Mouse (Mus musculus) CD4-positive, CD25-positive, alpha-beta regulatory T cell, adult 2 months (primary cell): Measurements from ENCODE around the gene 9930104L06Rik.
"Not testable (repeated sequence)": the region's sequence is repeated elsewhere in the genome, so short reads cannot be mapped to it uniquely, and the experiment has no call there.

Experiments
- DNase-seq: peaks from one replicate; pipeline ENCODE4 v3.0.0-alpha.2; 2012; ENCODE audit warnings: low read depth, low spot score

Gene 9930104L06Rik

GRCm38 (mm10) chr4:124936613-124937471 lies at the start of gene 9930104L06Rik:
9930104L06Rik (plus strand) TSS chr4:124937048.
- DNase-seq = peak; percentile 97

- no peak for DNase-seq
Measured at GRCm38 (mm10) chr4:124888702-124889101, 48.1 kb upstream of the 9930104L06Rik start.

DNA sequence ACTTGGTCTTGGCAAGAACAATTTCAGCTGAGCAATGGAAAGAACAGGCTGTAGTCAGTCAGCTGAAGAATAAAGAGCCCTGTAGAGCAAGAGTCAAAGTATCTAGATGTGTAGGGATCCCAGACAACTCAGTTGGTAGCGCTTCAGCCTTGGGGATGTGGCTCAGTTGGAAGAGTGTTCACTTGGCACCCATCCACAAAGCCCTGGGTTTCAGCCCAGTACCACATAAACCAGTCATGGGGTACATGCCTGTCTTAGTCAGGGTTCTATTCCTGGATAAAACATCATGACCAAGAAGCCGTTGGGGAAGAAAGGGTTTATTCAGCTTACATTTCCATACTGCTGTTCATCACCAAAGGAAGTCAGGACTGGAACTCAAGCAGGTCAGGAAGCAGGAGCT lies 46.9 kb upstream of the 9930104L06Rik start:
- no peak for DNase-seq

GRCm38 (mm10) chr4:124890831-124891230 lies 46.0 kb upstream of the 9930104L06Rik start:
- no peak for DNase-seq

- DNase-seq = no peak
Measured at GRCm38 (mm10) chr4:124893769-124894168, 43.1 kb upstream of the 9930104L06Rik start.

- DNase-seq = no peak
Measured at GRCm38 (mm10) chr4:124894508-124895428, 42.1 kb upstream of the 9930104L06Rik start.

GRCm38 (mm10) chr4:124898428-124898827 lies 38.4 kb upstream of the 9930104L06Rik start:
- no peak for DNase-seq

- DNase-seq = no peak
Measured at GRCm38 (mm10) chr4:124899906-124900305, 36.9 kb upstream of the 9930104L06Rik start.

- DNase-seq = peak; percentile 48
Measured at GRCm38 (mm10) chr4:124905417-124905816, 31.4 kb upstream of the 9930104L06Rik start.

GRCm38 (mm10) chr4:124905971-124906822 lies 30.7 kb upstream of the 9930104L06Rik start:
- no peak for DNase-seq

DNA sequence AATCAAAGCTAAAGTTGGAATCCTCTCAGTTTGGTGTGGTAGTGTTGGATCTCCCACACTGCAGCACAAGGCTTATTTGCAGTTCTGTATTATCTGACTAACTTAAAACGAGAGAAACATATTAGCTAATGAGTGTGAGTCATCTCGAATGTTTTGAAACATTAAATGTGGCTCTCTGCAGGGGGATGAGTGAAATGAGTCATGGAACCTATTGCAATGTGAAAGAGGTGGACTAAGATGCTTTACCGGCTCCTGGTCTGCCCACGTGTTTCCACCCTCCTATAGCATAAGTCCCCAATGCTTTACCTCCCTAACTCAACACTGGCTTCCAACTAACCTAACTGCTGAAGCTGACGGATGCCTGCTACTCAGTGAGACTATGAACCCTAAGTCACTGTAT lies 8.7 kb upstream of the 9930104L06Rik start:
- peak; percentile 49 for DNase-seq

DNA sequence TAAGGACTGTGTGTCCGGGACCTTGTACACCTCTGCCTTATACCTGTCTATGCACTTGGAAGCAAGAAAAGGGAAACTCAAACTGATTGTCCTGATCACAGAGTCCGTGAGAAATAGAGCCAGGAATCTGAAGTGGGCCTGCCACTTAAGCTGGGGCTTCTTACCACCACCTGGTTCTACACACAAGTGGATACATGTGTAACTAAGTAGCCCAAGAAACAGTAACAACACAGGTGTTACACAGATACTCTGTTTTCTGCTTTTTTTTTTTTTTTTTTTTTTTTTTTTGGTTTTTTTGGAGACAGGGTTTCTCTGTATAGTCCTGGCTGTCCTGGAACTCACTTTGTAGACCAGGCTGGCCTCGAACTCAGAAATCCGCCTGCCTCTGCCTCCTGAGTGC lies 2.4 kb downstream of the 9930104L06Rik start, which contains the start of gene Cdca8:
Gene Cdca8 (minus strand): TSS at position 101 of the 400 bp plus-strand sequence.
- not testable (repeated sequence) for DNase-seq

DNA sequence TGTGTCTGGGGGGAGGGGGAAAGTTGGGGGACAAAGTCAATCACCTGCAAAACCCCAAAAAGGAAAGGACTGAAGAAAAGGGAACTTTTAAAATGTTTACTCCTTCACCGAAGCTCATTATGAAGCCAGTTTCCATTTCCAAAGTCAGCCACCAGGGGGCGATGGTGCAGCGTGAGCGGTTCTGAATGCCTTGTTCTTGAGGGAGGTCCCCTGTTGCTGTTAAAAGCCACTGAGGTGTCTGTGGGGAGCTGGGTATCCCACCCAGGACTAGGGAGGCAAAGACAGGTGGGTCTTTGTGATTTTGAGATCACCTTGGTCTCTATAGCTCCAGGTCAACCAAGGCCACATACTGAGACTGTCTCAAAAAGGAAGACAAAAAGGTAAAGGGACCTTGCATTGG lies 6.2 kb downstream of the 9930104L06Rik start:
- DNase-seq = peak; percentile 85

GRCm38 (mm10) chr4:124943781-124944180 lies 6.9 kb downstream of the 9930104L06Rik start:
- no peak for DNase-seq

DNA sequence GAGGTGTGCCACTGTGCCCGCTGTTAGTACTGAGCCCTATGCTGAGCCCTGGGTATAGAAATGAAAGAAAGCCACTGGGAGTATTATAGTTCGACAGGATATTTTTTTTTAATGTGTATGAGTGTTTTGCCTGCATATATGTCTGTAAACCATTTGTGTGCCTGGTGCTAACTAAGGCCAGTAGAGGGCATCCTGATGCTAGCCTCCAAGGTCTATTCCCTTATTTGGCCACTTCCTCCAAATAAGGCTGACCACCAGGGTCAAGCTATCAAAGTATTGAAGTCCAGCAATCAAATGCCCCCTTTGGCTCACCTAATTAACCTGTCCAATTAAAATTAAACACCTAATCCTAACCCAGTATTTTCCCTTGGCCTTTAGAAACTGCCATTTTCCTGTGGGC lies 8.1 kb downstream of the 9930104L06Rik start:
- DNase-seq = no peak

DNA sequence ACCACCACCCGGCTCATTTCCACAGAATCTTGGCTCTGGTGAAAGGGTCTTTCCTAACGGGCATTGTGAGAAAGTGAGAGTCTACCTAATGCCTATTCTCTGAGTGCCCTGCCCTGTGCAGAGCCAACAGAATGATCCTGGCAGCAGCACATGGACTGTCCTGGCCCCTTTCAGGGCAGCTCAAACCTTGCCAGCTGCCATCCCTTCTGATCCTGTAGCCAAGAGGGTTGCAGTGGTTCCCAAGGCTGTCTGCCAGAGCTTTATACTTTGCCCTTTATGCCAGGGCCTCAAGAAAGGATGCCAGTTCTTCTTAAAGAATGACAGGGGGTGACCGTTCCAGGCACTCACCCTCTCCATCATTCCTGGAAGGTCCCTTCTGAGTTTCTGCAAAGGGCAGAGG lies 12.6 kb downstream of the 9930104L06Rik start:
- DNase-seq = no peak

GRCm38 (mm10) chr4:124950181-124951035 lies 13.6 kb downstream of the 9930104L06Rik start:
- no peak for DNase-seq

DNA sequence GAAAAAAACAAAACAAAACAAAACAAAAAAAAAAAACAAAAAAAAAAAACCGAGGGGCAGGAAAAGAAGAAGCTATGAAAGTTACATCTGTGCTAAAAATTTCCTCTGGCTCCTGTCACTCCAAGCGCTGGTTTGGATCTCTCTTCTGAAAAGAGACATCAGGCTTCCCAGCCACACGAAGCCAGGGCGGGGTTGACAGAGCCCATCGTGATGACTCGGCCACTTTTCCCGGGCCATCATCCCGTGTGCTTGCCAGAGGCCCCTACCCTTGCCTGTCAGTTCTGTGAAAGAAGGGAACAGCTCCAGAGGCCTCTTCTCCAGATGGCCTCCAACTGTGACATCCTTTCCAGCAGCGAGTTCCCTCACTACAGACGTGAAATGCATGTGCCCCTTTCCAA lies 14.2 kb downstream of the 9930104L06Rik start:
- no peak for DNase-seq

DNA sequence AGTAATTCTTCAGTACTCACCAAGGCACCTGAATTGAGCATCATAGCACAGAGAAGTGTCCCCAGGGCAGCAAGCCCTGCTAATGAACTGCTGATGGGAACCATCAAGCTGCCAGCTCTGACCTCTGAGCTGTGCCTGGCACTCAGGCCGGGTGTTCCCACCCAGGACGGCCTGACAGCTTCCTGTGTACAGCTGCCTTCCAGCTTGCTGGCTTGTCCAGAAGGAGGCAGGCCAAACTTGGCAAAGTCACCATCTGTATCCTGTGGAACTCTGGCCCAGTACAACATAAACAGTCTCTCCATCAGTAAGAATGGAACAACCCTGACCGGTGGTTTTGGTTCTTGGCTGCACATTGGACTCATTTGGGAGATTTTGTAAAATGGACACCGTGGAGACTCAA lies 16.7 kb downstream of the 9930104L06Rik start:
- DNase-seq = no peak

- no peak for DNase-seq
Measured at GRCm38 (mm10) chr4:124957284-124957683, 20.4 kb downstream of the 9930104L06Rik start.
